Mouse (Mus musculus): ENCODE data around the gene Mtmr1.

- TF ChIP-seq POLR2A (IDR thresholded peaks at IDR 0.05; ENCODE audit: insufficient read depth, low read length) = no peak
- TF ChIP-seq CTCF (IDR thresholded peaks at IDR 0.05; ENCODE audit: low read depth, low read length) = peak; percentile 77
Observed at GRCm38 (mm10) chrX:71425746-71426519, 61.4 kb downstream of the Mtmr1 start.
